Mouse (Mus musculus) testis, adult 2 months (tissue): Measurements from ENCODE around the gene Slx4. TPM values are rescaled to one million over a fixed set of nuclear protein-coding genes. Genes with fewer than 3 reads are reported as not detected.
"Not testable (repeated sequence)": the region's sequence is repeated elsewhere in the genome, so short reads cannot be mapped to it uniquely, and the experiment has no call there.

Source experiments
- H3K27ac ChIP-seq: fragments of 200-500 bp; 2 replicates; pipeline ENCODE4 v1.5.1; 2012; ENCODE audit warnings: low read depth, low read length; ENCODE audit not compliant: control insufficient read depth, insufficient read depth
- H3K27me3 ChIP-seq: fragments of 200-500 bp; 2 replicates; pipeline ENCODE4 v1.6.1; 2012; ENCODE audit warnings: mild to moderate bottlenecking, low read length, moderate library complexity; ENCODE audit not compliant: control insufficient read depth, insufficient read depth
- H3K36me3 ChIP-seq: fragments of 200-500 bp; 2 replicates; pipeline ENCODE4 v1.6.1; 2012; ENCODE audit warnings: mild to moderate bottlenecking, low read length; ENCODE audit not compliant: control insufficient read depth, insufficient read depth
- H3K4me1 ChIP-seq: fragments of 200-500 bp; 2 replicates; pipeline ENCODE4 v1.6.1; 2012; ENCODE audit warnings: low read length; ENCODE audit not compliant: control insufficient read depth, insufficient read depth
- H3K4me3 ChIP-seq: fragments of 200-500 bp; 2 replicates; pipeline ENCODE4 v1.5.1; 2012; ENCODE audit warnings: low read depth, mild to moderate bottlenecking, low read length, moderate library complexity, mixed read lengths; ENCODE audit not compliant: control insufficient read depth
- CTCF ChIP-seq: fragments of 200-500 bp; IDR thresholded peaks from 2 replicates; pipeline ENCODE4 v1.5.1; 2012; ENCODE audit warnings: low read depth, mild to moderate bottlenecking, inconsistent platforms, low read length, moderate library complexity; ENCODE audit not compliant: control insufficient read depth, insufficient read depth, insufficient replicate concordance
- POLR2A ChIP-seq: fragments of 200-500 bp; IDR thresholded peaks from 2 replicates; pipeline ENCODE4 v1.6.1; 2012; ENCODE audit warnings: low read depth, mild to moderate bottlenecking, inconsistent platforms, low read length, moderate library complexity; ENCODE audit not compliant: control insufficient read depth
- polyA plus RNA-seq: library from polyadenylated mRNA; depleted of rRNA; stranded (reverse); fragments of >200 nt; gene quantifications from 2 replicates; pipeline ENCODE4 v1.2.3, GENCODE M21; 2012

Slx4 gene
- polyA plus RNA-seq, 1 experiment, result 175 TPM

DNA sequence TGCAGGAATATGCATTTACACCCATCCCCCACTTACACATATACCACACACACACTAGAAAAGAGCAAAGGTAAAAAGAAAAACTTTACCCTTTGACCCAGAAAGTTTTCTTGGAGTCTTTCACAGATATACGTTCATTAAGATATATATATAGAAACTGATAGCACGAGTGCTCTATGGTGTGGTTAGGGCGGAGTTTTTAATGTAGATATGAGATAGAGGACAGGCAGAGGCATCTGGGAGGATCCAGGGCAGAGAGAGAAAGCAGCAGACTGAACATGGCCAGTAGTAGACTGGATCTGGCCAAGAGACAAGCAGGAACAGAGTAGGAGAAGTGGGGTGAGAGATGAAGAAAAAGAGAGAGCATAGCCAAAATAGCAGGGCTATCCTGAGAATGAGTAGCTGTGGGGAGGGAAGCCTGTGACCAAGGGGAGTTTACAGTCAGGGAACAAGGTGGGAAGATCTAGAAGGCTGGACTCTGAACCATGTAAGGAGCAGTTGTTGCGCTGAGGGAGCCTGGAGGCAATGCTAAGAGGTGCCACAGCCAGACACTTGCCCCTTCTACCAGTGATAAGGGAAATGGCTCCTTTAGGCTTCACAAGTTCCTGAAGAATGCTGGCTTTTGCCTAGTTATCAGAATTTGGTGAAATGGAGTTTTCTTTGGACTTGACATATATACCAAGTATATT is 9.5 kb upstream of the Slx4 start:
- Histone ChIP-seq H3K27ac (no peak overlapping the region), H3K27me3 (no peaks in the 10 kb centered on the region), H3K4me3 (no peak overlapping the region), H3K36me3 (no peaks in the 10 kb centered on the region), H3K4me1 (no peaks in the 10 kb centered on the region)
- TF ChIP-seq CTCF (no peak), POLR2A (no peak)

DNA sequence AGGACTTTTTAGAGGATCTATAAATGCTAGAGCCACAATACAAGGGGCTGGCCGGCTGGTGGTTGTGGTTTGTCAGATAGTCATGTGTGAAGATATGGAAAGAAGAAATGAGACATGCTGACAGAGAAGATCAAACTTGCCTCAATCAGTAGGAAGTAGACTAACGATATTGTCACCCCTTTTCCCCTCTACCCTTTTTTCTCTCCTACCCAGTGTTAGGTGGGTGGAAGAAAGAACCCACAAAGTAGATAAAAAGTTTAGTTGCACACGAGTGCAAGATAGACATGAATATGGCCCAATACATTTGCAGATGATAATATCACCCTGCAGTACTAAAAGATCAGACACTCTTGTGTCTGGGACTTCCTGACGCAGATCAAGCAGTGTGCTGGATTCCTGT is 15.2 kb downstream of the Slx4 start:
- no peak overlapping the region for H3K27ac ChIP-seq
- no peak for TF ChIP-seq CTCF
- no peak for TF ChIP-seq POLR2A
- no peak overlapping the region for H3K4me3 ChIP-seq
- no peaks in the 10 kb centered on the region for H3K4me1 ChIP-seq
- peaks cover 5% of the 10 kb centered on the region for H3K36me3 ChIP-seq
- H3K27me3 ChIP-seq, result no peaks in the 10 kb centered on the region

DNA sequence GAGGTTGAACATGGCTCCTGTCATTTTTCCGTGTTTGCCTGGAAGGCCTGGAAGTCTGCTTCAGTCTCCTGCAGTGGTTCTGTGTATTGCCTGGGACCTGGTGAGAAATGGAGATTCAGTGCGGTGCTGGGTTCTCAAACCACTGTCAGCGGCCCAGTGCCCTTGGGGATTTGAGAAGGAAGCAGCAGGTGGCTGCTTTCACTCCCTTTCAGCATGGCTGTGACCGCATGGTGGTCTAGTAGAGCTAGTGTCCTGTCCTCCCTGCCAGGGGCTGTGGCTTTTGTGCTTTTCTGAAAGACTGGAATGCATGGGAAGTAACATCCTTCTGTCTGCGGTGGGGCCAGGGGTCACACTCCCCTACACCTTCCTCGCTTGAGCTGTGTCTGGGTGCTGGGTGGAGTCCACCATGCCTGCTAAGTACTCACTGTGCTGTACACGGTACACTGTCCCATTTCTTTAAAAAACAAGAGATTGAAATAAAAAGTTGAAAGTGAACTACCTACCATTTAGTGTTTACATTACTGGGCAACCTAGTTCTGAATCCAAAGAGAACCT is 20.3 kb downstream of the Slx4 start:
- H3K36me3 ChIP-seq, result peaks cover 3% of the 10 kb centered on the region

DNA sequence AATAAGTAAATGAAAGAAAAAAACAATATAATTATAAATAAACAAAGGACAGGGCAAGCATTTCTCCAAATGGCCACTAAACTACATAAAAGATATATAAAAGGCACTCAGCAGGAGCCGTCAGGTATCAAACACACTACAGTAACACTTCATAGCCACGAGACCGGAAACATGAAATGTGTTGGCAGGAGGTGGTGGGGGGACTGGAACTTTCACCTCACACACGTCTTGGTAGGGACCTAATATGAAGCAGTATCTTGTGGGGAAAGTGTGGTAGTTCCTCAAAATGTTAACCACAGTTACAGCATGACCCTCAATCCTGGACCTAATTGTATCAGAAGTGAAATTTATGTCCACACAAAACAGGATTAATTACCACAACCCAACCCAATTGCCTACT is 21.4 kb downstream of the Slx4 start:
- Histone ChIP-seq H3K4me3 (no peak overlapping the region), H3K36me3 (peaks cover 3% of the 10 kb centered on the region)
- TF ChIP-seq CTCF (no peak), POLR2A (no peak)

More for the DNA sequence above, 20.3 kb downstream of the Slx4 start:
- no peak overlapping the region for H3K4me3 ChIP-seq
- H3K4me1 ChIP-seq, result no peaks in the 10 kb centered on the region
- no peaks in the 10 kb centered on the region for H3K27me3 ChIP-seq
- no peak overlapping the region for H3K27ac ChIP-seq
- TF ChIP-seq CTCF, result no peak
- no peak for TF ChIP-seq POLR2A

DNA sequence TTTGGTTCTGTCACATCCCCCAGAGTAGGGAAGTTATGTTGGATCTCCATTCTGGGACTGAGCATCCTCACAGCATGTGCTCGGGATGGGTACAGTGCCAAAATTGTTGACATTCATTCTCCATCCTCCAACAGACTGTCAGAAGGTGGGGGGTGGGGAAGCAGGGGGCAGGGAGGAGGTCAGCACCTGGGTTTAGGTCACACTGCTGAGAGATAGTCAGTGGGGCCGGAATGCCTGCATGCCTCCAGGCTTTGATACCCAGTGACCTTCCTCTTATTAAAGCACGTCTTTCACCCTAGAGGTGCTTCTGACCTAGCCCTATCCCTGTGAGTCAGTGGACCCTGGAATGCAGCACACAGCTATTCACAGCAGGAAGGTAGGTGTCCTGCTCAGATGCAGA is 26.9 kb downstream of the Slx4 start:
- peaks cover 3% of the 10 kb centered on the region; the same call in 1 of the 2 replicates for H3K4me1 ChIP-seq
- H3K36me3 ChIP-seq, result peaks cover 2% of the 10 kb centered on the region
- TF ChIP-seq POLR2A (no peak), CTCF (no peak)
- no peaks in the 10 kb centered on the region for H3K27me3 ChIP-seq
- no peak overlapping the region for H3K4me3 ChIP-seq
- H3K27ac ChIP-seq, result no peak overlapping the region

More for the DNA sequence above, 21.4 kb downstream of the Slx4 start:
- Histone ChIP-seq H3K27me3 (no peaks in the 10 kb centered on the region), H3K27ac (no peak overlapping the region), H3K4me1 (no peaks in the 10 kb centered on the region)

DNA sequence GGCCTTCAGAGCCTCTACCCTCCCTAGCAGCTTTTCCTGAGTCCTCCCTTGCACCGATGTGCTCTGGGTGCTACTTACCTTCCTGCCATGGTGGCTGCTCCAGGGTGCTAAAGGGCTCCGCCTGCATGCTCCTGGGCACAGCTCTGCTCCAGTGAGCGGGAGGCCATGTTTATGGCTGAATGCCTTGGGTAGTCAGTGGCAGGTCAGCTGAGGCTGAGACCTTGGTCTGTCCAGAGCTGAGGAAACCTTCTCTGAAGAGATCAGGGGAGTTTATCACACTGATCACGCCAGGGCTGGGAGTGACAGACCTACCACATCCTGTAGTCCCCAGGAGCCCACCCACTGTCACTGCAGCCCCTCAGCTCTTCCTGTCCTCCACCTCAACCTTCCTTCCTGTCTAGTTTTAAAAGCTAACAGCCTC is 27.3 kb downstream of the Slx4 start, which contains the start of gene Nlrc3:
TSS of gene Nlrc3 (minus strand) at position 382 of the 421 bp plus-strand sequence.
- H3K36me3 ChIP-seq, result peaks cover 2% of the 10 kb centered on the region
- H3K4me3 ChIP-seq, result no peak within 1 kb of the TSS
- no peak within 1 kb of the TSS for H3K27ac ChIP-seq
- no peak for TF ChIP-seq CTCF
- TF ChIP-seq POLR2A, result no peak
- H3K4me1 ChIP-seq, result peaks cover 3% of the 10 kb centered on the region; the same call in 1 of the 2 replicates
- H3K27me3 ChIP-seq, result no peaks in the 10 kb centered on the region

DNA sequence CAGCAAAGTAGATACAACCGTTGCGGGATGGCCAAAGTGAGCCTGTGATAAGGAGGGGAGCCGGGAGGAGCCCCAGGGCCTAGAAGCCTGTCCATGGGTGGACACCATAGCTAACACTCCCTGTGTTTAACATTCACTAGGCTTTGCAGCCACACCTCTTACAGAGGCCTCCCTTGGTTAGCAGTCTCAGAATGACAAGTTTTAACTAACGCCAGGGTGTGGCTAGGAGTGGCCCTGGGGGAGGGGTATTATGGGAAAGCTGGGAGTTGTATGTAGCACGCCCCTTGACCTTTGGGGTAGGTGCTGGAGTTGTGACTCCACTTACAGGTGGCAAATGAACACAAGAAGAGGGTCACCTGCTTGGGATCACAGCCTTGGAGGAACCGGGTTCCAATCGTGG is 27.9 kb downstream of the Slx4 start:
- Histone ChIP-seq H3K27ac (no peak overlapping the region), H3K36me3 (peaks cover 2% of the 10 kb centered on the region), H3K27me3 (no peaks in the 10 kb centered on the region), H3K4me3 (no peak overlapping the region), H3K4me1 (peaks cover 3% of the 10 kb centered on the region; the same call in 1 of the 2 replicates)
- TF ChIP-seq CTCF (no peak), POLR2A (no peak)

DNA sequence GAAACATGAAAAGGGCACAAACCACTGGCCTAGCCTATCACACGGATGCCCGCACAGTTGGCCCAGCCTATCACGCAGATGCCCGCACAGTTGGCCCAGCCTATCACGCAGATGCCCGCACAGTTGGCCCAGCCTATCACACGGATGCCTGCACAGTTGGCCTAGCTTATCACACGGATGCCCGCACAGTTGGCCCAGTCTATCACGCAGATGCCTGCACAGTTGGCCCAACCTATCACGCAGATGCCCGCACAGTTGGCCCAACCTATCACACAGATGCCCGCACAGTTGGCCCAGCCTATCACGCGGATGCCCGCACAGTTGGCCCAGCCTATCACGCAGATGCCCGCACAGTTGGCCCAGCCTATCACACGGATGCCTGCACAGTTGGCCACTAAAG is 29.1 kb downstream of the Slx4 start:
- H3K36me3 ChIP-seq, H3K27ac ChIP-seq, H3K27me3 ChIP-seq, H3K4me3 ChIP-seq, H3K4me1 ChIP-seq: not testable (repeated sequence)
